Mouse (Mus musculus) kidney, postnatal 25 days (tissue): ENCODE results near the gene Tbc1d13.
"Not testable (repeated sequence)": the region's sequence is repeated elsewhere in the genome, so short reads cannot be mapped to it uniquely, and the experiment has no call there.

Experiments used
- DNase-seq, 2 experiments: peaks; one replicate each; pipeline ENCODE4 v3.0.0; 2021; ENCODE audit warnings: mixed read lengths in 2 of 2

The Tbc1d13 gene

DNA sequence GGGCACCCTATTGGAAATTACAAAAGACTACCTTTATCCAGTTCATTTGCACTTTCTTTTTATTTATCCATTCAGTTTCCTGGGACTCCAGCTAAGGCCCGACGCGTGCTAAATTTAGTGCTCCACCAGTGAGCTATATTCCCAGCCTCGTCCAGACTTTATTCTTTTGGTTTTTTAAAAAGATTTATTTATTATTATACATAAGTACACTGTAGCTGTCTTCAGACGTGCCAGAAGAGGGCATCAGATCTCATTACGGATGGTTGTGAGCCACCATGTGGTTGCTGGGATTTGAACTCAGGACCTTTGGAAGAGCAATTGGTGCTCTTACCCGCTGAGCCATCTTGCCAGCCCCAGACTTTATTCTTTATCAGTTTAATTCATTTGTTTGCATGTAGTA is 45.2 kb downstream of the Tbc1d13 start:
- DNase-seq: not testable (repeated sequence)

DNA sequence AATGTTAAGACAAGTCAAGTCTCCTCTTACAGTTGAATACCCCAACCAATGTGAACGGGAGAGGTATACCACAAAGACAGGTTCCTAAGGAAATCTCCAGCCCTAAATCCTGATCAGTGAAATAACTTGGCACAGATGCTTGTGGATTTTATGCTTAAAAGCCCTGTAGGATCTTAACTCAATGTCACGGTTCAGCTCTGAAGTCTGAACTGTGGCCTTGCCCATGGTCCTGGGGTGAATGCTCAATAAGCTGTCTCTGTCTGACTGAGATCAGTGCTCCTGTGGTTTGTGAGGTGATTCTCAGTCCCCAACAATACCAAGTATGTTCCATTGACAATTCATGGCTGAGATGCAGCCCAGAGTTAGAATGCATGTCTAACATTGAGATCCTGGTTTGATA is 48.9 kb downstream of the Tbc1d13 start:
- no peak for DNase-seq

DNA sequence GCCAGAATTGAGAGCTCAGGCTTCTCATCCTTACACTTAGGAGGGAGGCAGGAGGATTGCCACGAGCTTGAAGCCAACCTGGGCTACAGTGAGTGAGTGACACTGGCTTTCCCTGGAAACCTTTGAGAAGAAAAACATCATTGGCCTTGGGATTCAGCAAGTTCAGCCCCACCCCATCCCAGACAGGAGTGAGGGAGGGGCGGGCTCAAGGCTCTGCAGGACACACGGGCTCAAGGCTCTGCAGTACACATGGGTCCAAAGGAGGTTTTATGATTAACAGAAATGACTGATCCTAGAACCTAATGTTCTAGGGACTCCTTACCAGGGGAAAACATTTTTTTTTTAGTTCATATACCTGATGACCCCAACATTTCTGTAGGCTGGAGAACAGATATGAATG is 50.2 kb downstream of the Tbc1d13 start:
- peak; percentile 65 to 90 for DNase-seq

DNA sequence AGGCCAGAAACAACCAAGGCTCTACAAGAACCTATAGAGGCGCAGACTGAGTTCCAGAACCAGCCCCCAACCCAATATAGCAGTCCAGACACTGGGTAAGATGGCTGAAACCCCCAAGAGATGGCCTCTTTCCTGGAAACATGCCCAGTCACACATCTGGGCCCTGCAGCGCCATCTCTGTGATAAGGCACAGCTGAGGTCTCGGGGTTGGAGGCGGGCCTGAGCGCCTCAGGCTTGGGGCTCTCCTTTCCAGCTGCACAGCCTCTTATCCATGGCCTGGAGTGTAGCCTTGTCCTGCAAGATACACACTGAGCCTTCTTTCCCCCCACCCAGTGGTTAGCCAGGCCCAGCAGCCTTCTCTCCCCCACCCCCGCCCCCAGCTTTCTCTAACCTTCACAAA is 51.7 kb downstream of the Tbc1d13 start:
- DNase-seq: no peak

DNA sequence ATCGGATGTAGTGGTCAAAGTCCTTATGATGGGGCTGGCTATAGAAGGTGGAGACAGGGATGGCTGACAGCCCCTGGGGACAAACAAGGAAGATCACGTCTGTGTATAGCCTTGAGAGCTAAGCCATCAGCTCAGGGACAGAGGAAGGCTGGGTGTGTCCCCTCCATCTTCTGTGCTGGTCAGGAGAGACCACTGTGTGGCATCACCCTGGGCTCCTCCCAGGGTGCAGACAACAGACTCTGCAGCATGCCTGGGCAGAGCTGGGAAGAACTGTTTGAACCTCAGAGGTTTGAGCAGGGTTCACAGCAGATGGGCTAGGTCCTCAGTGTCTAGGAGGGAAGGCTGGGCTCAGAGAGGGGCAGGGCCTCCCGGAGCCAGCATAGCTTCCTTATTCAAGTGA is 52.1 kb downstream of the Tbc1d13 start:
- no peak for DNase-seq

DNA sequence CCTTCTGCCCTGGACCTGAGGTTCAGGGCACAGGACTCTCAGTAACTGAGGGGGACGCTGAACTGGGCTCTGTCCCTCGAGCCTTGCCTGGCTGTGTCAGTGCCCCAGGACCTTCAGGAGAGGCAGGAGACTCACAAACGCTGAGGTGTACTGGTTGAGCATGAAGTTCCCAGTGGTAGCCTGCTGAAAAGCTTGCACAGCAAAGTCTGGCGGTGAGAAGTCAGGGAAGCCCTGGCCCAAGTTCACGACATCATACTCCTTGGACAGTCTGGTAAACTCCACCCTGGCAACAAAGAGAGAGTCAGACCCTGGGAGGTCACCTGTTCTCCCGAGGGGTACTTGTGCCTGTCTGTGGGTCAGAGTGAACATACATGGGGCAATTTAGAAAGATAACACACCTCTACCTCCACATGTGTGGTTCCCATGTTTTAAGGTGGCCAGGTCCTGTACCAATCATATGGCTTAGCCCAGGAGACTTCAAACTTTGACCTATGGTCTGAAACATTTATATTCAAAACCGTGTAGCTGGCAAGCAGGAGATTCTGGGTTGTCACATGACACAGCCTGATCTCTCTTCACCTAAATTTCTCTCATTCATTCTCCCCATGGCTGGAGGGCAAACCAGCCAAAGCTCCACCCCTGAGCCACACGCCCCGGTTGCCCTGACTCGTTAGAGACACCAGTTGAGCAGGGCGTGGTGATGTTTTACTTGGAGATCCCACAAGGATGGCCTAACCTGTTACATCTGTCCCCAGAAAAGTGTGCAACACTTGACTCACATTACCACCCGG is 58.4 kb downstream of the Tbc1d13 start:
- DNase-seq: peak; percentile 52 to 84

GRCm38 (mm10) chr2:30194656-30195055 is 61.1 kb downstream of the Tbc1d13 start:
- no peak for DNase-seq

- DNase-seq: peak; percentile 60 to 75
Measured at GRCm38 (mm10) chr2:30198021-30198420, 64.5 kb downstream of the Tbc1d13 start.

DNA sequence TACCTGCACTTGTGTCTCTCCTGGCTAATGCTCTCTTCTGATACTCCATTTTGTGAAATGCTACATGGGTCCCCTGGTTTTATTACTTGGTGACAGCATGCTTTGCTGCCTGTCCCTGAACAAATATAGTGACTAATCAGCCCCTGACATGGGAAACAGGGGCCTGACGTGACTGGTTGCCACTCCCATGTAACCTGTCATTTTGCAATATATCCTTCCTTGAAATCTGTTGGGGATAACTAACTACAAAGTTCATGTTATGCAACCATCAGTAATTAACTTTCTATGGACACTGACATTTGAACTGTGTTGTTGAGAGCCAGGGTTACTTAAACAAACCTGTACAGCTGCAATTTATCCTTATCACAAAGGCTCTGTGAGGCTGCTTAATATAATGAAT is 66.4 kb downstream of the Tbc1d13 start:
- no peak for DNase-seq

DNA sequence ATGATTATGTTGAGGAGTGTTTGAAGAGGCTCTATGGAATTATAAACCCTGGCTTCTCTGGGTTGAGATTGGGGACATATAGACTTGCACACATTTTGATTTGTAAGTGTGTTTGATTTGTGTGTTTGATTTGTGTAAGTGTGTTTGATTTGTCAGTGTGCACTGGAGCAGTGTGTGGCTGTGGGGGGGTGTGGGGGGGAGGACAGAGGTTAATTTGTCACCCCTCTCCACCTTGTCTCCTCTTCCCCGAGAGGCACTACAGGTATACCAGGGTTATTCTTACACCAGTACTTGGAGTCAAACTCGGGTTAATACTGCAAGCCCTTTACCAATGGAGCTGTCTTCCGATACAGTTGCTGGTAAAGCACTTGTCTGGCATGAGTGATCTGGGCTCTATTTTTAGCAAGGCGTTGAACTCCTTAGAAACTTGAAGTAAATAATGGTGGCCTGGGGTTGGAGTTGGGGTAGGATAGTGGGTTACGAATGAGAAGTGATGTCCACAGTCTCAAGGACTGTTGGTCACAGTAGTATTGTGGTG is 66.9 kb downstream of the Tbc1d13 start:
- no peak for DNase-seq
